Mouse (Mus musculus) thymus, postnatal 4 days (tissue): ENCODE results near the gene Tgfbr1.

Source experiments
- DNase-seq: peaks from one replicate; pipeline ENCODE4 v3.0.0; 2021

Gene Tgfbr1

DNA sequence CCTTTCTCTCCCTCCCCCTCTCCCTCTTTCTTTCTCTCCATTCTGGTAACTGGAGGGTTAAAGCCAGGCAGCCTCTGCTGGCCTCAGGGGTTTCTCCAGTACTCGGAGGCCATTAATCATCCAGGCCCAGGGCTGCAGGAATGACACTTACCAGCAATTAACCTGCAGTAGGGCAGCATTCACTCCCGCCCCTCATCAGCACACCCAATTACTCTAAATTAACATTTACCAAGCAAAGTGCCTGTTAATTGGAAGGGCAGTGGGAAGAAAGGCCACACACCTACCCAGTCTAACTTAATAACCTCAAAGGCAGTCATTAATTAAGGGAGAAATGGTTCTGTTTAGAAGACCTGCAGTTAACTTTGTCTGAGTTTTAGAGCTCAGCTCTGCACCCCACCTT is 71.4 kb downstream of the Tgfbr1 start:
- no peak for DNase-seq

DNA sequence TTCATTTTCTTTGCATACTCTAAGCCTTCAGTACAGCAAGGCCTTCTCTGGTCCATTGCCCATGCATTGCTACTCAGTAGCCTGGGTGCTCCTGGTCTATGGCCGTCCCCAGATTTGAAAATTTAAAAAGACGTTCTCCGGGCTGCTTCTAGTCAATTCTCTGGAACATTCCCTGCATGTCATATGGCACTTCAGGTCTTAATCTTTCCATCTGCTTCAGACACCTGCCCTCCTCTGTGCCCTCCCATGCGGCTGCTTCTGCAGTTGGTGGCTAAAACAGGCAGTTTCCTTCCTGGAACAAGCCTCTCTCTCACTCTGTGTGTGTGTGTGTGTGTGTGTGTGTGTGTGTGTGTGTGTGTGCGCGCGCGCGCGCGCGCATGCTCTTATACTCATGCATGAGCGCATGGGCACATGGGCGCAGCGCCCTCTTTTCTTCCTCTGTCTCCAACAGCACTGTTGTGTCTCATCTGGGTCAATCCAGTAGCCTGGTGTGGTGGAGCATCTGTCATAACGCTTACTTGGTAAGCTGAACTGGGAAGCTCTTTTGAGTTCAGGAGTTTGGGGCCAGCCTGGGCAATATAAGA is 72.3 kb downstream of the Tgfbr1 start:
- DNase-seq, result peak; percentile 75

DNA sequence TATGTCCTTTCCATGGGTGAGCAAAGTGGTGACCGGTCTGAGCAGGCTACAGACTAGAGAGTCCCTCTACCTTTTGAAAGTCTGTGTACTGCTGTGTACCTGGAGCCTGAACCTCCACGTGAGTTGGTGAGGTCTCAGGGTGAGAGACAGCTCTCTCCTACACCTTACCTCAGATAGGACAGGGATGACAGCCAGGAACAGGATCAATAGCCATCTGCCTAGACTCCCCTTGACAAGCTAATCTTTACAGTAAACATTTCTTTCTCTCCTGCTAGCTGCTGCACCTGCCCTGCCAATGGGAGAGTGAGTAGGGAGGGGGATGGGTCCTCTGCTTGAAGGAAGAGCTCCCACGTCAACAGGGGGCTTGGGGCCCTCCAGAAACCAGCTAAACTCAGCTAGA is 74.6 kb downstream of the Tgfbr1 start:
- DNase-seq, result no peak

DNA sequence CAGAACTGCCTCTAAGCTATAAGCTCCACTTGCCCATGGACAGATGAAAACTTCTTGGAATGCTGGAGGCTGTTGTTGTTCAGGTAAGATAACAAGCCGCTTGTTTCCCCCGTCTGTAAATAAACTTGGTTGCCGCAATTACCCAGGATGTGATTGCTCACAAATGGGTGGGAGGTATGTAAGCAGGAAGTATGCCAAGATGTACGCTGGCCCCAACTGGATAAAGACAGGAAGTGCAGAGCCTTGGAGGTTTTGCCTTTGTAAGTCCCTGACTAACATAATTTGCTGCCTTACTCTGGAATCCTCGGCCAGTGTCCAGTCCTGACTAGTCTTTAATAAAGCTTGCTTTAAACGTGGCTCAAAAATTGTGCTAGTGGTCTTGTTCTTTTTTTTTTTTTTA is 77.5 kb downstream of the Tgfbr1 start:
- no peak for DNase-seq

DNA sequence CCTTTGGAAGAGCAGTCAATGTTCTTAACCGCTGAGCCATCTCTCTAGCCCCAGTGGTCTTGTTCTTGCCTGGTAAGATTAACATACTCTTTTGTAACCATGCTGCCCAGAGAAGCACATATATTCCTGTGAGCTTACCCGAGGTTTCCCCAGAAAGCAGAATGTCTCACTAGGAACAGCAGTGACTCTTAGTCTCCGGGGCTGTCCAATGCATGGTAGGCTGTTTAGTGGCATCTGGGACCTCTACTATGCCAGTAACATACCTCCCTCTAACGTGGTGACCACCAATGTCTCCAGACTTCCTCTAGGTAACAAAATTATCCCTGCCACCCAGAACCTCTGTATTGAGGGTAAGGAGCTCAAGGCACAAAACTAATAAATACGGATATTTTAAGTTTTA is 78.1 kb downstream of the Tgfbr1 start:
- no peak for DNase-seq

DNA sequence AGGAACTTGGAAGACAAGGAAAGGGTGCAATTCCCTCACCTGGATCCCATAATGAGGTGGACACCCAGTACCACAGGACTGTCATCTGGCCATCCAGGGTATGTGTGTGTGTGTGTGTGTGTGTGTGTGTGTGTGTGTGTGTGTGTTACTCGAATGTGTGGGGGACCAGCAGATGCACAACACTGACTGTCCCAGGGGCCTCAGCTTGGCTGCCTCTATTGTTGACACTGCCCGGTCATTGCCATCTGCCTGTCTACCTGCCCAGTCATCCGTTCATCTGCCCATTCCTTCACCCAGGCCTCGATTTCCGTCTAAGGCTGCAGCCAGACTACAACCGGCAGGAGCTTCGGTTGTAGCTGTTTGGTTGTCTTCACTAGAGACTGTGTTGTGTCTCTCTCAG is 79.7 kb downstream of the Tgfbr1 start:
- no peak for DNase-seq

DNA sequence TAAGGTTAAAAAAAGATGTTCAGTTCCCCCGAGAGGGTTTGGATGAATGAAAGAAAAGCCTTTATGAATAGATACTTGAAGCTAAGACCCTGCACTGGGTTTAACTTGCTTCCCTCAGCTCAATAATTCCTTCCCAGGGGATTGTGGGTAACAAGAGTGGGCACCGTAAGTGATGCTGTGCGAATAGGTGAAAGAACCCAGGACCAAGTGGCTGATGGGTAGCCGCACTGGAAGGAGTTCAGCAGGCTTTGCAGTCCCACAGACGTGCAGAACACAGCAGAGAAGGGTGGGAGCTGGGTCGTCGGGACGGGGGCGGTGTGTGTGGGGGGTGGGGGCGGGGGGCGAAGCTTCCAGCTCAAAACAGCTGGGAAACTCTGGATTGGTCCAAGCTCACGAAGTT is 82.1 kb downstream of the Tgfbr1 start:
- DNase-seq, result peak; percentile 5

DNA sequence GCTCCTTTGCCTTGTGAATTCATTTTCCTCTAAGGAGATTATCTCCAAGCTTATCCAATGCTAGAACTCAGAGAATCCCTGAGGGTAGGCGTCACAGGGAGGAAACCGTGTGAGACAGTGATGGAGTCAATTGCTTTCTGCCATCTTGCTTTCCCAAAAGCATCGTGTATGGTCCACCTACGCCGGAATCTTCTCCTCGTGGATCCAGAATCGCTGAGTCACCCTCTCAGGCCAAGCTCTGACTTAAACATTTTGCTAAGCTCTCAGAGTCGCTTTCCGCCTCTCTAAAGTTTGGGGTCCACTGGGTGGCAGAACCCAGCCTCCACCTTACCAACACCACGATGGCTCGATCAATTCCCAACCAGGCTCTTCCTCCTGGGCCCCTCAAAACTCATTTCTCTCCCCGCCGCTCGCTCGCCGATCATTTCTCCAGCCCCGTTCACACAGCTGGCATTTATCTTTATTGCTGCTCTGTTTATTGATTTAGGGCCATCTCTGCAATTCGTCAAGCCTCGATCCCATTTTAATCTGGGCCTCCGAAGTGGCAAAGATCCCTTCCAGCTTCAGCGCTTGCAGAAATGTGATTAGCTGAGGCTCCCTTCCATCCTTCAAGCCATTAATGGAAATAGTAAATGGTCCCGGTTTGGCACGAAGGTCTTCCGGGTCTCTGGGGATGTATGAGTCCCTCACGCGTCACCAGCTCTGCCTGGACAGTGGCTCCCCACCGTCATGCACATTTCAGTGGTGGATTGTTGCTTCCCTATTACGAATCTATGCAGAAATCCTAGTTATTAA is 82.7 kb downstream of the Tgfbr1 start:
- peak; percentile 3 for DNase-seq

DNA sequence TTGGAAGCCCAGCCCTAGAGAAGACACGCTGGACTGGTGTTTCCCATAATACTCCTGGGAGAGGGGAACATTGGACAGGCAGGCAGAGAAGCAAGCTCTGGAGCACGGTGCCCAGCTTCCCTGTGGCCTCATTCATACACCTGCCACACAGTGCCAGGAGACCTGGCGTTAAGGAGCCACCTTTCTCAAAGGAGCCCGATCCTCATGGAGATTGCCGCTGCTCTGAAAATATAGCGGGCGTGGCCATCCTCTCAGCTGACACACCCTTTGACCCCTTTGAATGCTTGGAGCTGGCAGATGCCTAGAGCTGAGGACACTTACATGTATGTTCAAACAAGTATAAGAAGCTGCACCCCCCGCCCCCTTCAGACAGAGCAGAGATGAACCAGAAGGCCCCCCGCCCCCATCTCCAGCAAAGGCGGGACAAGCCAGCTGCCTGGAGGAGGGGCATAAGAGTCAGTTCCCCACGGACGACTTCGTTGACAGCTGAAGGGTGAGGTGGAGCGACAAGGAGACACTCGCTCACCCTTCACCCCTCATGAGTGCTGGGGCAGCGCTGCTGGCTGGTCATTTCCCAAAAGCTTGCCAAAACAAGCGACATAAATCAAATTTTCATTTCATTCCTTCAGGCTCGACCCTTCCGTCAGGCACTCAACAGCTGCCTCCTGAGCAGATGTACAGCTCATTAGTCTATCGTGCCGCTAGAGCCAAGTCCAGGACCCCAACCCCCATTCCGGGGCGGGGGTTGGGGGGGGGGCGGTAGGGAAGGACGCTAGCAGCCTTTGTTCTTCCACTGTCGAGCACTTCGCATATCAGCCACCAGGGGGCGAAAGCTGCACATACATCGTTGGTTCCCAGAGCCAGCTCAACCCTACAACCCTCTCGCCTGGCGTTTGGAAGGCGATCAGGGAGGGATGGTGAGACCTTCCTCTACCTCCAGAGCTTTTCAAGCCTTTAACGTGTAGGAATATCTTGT is 84.6 kb downstream of the Tgfbr1 start:
- DNase-seq, result peak; percentile 87

DNA sequence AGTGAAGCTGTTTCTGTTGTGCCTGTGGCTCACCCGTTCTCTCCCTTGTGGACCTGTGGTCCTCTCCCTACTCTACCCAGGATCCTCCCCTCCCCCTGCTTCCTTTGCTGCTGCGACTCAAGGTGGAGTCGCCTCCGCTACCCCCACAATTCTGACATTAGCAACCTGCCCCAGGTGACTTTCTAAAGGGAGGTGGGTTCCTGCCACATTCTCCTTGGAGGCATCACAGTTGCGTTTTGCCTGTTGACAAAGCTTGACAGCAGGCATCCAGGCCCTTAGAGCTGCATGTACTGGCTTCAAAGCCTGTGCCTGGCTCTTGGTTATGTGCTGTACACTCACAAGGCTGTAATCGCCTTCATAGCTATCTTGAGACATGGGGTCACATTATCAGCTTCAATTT is 85.9 kb downstream of the Tgfbr1 start:
- no peak for DNase-seq

DNA sequence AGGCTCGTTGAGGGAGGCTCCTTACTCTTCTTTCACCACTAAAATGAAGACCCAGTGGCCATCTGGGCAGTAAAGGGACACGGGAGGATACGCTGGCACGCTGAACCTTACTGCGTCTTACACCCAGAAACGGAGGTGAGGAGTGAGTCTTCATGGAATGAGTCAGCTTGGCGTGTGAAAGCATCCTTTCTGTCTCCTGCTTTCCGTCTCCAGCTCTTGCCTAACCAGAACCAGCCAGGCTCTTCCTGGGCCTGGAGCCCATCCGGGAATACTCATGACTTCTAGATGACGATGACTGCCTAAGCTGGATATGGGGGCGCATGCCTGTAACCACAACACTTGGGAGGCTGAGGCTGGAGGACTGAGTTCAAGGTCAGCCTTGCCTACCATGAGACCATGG is 87.9 kb downstream of the Tgfbr1 start:
- no peak for DNase-seq

DNA sequence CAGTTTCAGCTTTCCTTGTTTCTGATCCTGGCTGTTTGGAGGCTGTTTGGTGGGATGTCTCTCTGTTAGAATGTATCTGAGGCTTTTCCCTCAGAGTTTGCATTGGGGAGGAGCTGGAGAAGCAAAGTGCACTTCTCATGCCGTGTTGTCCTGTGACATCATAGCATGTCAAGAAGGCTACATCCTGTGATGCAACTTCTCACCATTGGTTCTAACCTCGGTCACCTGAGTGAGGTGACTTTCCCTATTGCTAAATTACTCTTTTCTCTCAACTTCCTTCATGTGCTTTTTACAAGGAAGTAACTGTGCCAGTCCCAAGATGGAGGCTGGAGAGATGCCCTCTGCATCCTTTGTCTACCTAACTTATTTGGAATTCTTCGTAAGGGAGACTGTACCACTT is 95.5 kb downstream of the Tgfbr1 start:
- no peak for DNase-seq

DNA sequence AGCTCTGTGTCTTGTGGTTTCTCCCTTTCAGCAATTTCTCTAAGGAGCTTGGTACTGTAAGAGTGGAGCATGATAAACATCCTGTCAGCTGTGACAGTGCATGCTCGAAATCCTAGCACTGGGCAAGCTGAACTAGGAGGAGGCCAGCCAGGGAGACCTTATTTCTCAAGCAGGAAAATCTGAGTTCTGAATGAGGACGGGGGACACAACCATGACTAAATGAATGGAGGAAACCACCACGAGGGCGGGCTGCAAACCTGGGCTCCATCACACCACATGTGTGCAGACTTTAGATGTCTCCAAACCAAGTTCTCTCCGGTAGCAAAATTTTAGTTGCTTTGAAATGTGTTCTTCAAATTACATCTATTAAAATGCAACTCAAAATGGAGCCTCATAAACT is 96.1 kb downstream of the Tgfbr1 start:
- no peak for DNase-seq

DNA sequence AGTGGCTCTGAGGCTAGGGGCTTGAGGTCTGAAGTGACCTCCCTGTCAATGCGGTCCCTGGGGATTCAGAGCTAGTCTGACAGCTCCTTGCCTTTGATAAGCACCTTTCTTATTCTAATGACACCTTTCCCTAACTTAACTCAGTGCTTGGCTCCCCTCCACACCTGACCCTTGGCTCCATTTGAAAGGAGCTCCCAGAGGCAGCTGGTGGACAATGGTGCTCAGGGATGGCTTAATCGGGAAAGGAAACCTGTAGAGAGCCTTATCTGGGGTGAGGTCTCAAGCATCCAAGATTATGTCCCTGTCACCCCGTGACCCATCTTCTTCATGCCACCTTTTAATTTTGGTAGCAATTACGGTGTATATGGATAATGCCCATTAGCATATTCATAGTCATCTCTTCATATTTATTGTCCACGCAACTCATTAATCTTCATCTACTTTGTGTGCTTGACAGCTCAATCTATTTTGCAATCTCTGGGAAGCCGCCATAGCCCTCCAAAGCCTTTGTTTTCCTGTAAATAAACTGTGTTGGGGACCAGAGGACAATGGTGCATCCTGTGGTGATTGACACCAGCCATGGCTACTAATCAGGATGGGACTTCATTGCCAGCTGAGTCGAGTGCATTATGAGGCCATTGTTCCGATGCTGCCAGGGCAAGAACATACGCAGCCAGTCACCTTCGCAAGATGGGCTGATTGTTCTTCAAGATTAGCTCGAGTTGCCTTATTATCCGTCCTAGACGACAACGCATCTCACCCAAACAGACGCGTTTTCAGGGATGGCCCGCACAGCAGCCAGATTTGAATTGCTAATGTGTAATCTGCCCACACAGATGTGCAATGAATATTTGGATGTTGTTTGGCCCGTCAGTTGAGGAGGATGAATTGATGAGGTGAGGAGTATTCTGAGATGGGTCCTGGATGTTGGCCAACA is 96.8 kb downstream of the Tgfbr1 start:
- no peak for DNase-seq
